Mouse (Mus musculus): ENCODE measurements around the gene Hspg2. TPM values are rescaled to one million over a fixed set of nuclear protein-coding genes. Genes with fewer than 3 reads are reported as not detected.
A peak's percentile ranks its signal among the peaks of the same experiment; 100 is the strongest.

The Hspg2 gene
- polyA plus RNA-seq, 1 experiment from 2014 or later: 21.0 TPM

DNA sequence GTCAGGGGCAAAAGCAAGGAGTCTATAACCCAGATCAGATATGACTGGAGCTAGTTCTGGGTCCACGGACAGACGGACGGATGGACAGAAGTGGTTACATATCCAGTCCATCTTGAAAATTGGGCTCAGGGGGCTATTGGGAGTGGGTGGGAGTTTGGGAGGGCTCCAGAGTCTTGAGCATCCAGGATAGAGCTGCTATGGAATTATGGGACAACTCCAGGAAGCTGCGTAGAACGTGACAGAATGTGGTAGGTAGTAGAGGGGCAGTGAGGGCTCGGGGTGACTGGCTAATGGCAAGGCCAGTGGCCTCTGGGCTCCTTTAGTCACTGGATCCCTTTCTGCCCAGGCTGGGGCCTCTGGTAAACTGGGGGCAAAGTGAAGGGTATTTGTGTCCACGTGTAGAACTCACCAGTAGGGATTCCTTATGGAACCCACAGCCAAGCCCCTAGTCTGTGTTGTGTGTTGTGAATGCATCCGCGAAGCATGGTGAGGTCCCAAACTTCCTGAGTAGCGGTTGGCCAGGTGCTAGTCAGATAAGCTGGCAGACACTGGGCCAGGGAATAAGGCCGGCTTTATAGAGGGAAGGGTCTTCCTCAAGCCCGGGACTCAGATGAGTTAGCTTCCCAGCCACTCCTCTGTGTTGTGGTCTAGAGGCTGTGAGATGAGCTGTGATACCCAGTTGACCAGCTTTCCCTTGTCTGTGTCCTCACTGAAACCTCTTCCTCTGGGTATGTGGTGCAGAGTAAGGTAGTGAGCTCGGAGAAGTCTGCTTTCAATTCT is 6.9 kb downstream of the Hspg2 start:
- peaks cover 24% of the 10 kb centered on the region for H3K4me1 ChIP-seq (replicated peaks; ENCODE audit: control insufficient read depth, insufficient read depth, low read length)
- H3K9me3 ChIP-seq (ENCODE audit: control insufficient read depth, low read length): no peaks in the 10 kb centered on the region
- H3K36me3 ChIP-seq (ENCODE audit: control insufficient read depth, insufficient read depth, low read length): no peaks in the 10 kb centered on the region
- no peak overlapping the region for H3K4me2 ChIP-seq (ENCODE audit: low read depth, low read length, severe bottlenecking)
- H3K27ac ChIP-seq (ENCODE audit: low read depth, low read length): no peak overlapping the region
- no peaks in the 10 kb centered on the region for H3K27me3 ChIP-seq (ENCODE audit: control insufficient read depth, insufficient read depth, low read length)
- no peak for ATAC-seq (replicated peaks; ENCODE audit: low FRiP score)
- no peak overlapping the region for H3K9ac ChIP-seq (ENCODE audit: low read length)
- H3K4me3 ChIP-seq (ENCODE audit: low read depth, low read length): no peak overlapping the region
- WGBS: 84% methylated on average over 13 of the region's 13 CpGs
- DNase-seq (ENCODE audit: low spot score): no peak

GRCm38 (mm10) chr4:137476065-137476760 is 7.6 kb downstream of the Hspg2 start:
- Histone ChIP-seq H3K36me3 (ENCODE audit: control insufficient read depth, insufficient read depth, low read length) (no peaks in the 10 kb centered on the region), H3K27ac (ENCODE audit: low read depth, low read length) (0 out of 2 replicates have a peak overlapping the region, but pooled peaks have one; percentile 32), H3K9ac (ENCODE audit: low read length) (no peak overlapping the region; the same call in 1 of the 2 replicates), H3K9me3 (ENCODE audit: control insufficient read depth, low read length) (no peaks in the 10 kb centered on the region), H3K4me1 (replicated peaks; ENCODE audit: control insufficient read depth, insufficient read depth, low read length) (peaks cover 24% of the 10 kb centered on the region), H3K4me2 (ENCODE audit: low read depth, low read length, severe bottlenecking) (no peak overlapping the region), H3K27me3 (ENCODE audit: control insufficient read depth, insufficient read depth, low read length) (no peaks in the 10 kb centered on the region), H3K4me3 (ENCODE audit: low read depth, low read length) (no peak overlapping the region)
- 38% methylated on average over 10 of the region's 10 CpGs for WGBS
- ATAC-seq (replicated peaks; ENCODE audit: low FRiP score) (no peak), DNase-seq (ENCODE audit: low spot score) (no peak)

GRCm38 (mm10) chr4:137476761-137477237 is 8.2 kb downstream of the Hspg2 start:
- no peak for DNase-seq (ENCODE audit: low spot score)
- H3K9ac ChIP-seq (ENCODE audit: low read length): peak overlapping the region; percentile 20; the same call in 1 of the 2 replicates
- H3K27ac ChIP-seq (ENCODE audit: low read depth, low read length): 0 out of 2 replicates have a peak overlapping the region, but pooled peaks have one; percentile 32
- no peaks in the 10 kb centered on the region for H3K36me3 ChIP-seq (ENCODE audit: control insufficient read depth, insufficient read depth, low read length)
- H3K4me2 ChIP-seq (ENCODE audit: low read depth, low read length, severe bottlenecking): no peak overlapping the region
- 27% methylated on average over 17 of the region's 17 CpGs for WGBS
- no peaks in the 10 kb centered on the region for H3K27me3 ChIP-seq (ENCODE audit: control insufficient read depth, insufficient read depth, low read length)
- H3K4me1 ChIP-seq (replicated peaks; ENCODE audit: control insufficient read depth, insufficient read depth, low read length): peaks cover 27% of the 10 kb centered on the region
- H3K9me3 ChIP-seq (ENCODE audit: control insufficient read depth, low read length): no peaks in the 10 kb centered on the region
- ATAC-seq (replicated peaks; ENCODE audit: low FRiP score): no peak
- no peak overlapping the region for H3K4me3 ChIP-seq (ENCODE audit: low read depth, low read length)

- no peak for DNase-seq (ENCODE audit: low spot score)
- H3K9ac ChIP-seq (ENCODE audit: low read length): no peak overlapping the region
- H3K36me3 ChIP-seq (ENCODE audit: control insufficient read depth, insufficient read depth, low read length): no peaks in the 10 kb centered on the region
- H3K4me2 ChIP-seq (ENCODE audit: low read depth, low read length, severe bottlenecking): no peak overlapping the region
- WGBS: 66% methylated on average over 6 of the region's 6 CpGs
- H3K27me3 ChIP-seq (ENCODE audit: control insufficient read depth, insufficient read depth, low read length): no peaks in the 10 kb centered on the region
- H3K27ac ChIP-seq (ENCODE audit: low read depth, low read length): no peak overlapping the region
- peaks cover 29% of the 10 kb centered on the region for H3K4me1 ChIP-seq (replicated peaks; ENCODE audit: control insufficient read depth, insufficient read depth, low read length)
- no peaks in the 10 kb centered on the region for H3K9me3 ChIP-seq (ENCODE audit: control insufficient read depth, low read length)
- no peak overlapping the region for H3K4me3 ChIP-seq (ENCODE audit: low read depth, low read length)
- ATAC-seq (replicated peaks; ENCODE audit: low FRiP score): no peak
Measured at GRCm38 (mm10) chr4:137477611-137478010, 9.0 kb downstream of the Hspg2 start.

GRCm38 (mm10) chr4:137478306-137478705 is 9.7 kb downstream of the Hspg2 start:
- Histone ChIP-seq H3K4me3 (ENCODE audit: low read depth, low read length) (no peak overlapping the region), H3K9me3 (ENCODE audit: control insufficient read depth, low read length) (no peaks in the 10 kb centered on the region), H3K36me3 (ENCODE audit: control insufficient read depth, insufficient read depth, low read length) (no peaks in the 10 kb centered on the region), H3K27me3 (ENCODE audit: control insufficient read depth, insufficient read depth, low read length) (no peaks in the 10 kb centered on the region), H3K27ac (ENCODE audit: low read depth, low read length) (no peak overlapping the region), H3K4me2 (ENCODE audit: low read depth, low read length, severe bottlenecking) (no peak overlapping the region), H3K9ac (ENCODE audit: low read length) (no peak overlapping the region), H3K4me1 (replicated peaks; ENCODE audit: control insufficient read depth, insufficient read depth, low read length) (peaks cover 29% of the 10 kb centered on the region)
- DNase-seq (ENCODE audit: low spot score) (no peak), ATAC-seq (replicated peaks; ENCODE audit: low FRiP score) (no peak)
- WGBS: 73% methylated on average over 5 of the region's 5 CpGs

DNA sequence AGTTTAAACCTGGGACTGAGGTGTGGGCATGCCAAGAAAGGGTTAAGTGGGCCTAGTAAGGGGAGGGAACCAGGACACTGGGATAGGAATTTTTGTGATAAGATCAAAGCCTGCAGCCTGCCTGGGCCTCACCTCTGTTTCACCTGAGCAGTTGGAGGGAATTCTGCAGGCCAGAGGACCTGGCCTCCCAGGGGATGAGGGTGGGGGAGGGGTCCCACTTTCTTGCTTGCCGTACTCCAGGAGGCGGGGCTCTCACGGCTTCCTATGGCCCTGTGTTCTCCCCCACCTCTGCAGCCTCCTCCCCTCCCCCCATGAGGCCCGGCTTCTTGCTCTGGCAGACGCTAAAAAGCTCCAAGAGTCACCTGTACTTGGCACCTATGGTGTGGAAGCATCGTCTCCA is 11.2 kb downstream of the Hspg2 start:
- Histone ChIP-seq H3K4me1 (replicated peaks; ENCODE audit: control insufficient read depth, insufficient read depth, low read length) (peaks cover 29% of the 10 kb centered on the region), H3K36me3 (ENCODE audit: control insufficient read depth, insufficient read depth, low read length) (no peaks in the 10 kb centered on the region), H3K27me3 (ENCODE audit: control insufficient read depth, insufficient read depth, low read length) (no peaks in the 10 kb centered on the region), H3K9me3 (ENCODE audit: control insufficient read depth, low read length) (no peaks in the 10 kb centered on the region), H3K4me2 (ENCODE audit: low read depth, low read length, severe bottlenecking) (no peak overlapping the region), H3K9ac (ENCODE audit: low read length) (no peak overlapping the region), H3K4me3 (ENCODE audit: low read depth, low read length) (no peak overlapping the region), H3K27ac (ENCODE audit: low read depth, low read length) (no peak overlapping the region)
- ATAC-seq (replicated peaks; ENCODE audit: low FRiP score): no peak
- 9% methylated on average over 6 of the region's 6 CpGs for WGBS
- DNase-seq (ENCODE audit: low spot score): peak; percentile 70

GRCm38 (mm10) chr4:137480191-137480992 is 11.8 kb downstream of the Hspg2 start:
- H3K4me2 ChIP-seq (ENCODE audit: low read depth, low read length, severe bottlenecking): no peak overlapping the region
- ATAC-seq (replicated peaks; ENCODE audit: low FRiP score): no peak
- no peaks in the 10 kb centered on the region for H3K36me3 ChIP-seq (ENCODE audit: control insufficient read depth, insufficient read depth, low read length)
- H3K9ac ChIP-seq (ENCODE audit: low read length): peak overlapping the region; percentile 20; the same call in 1 of the 2 replicates
- H3K9me3 ChIP-seq (ENCODE audit: control insufficient read depth, low read length): no peaks in the 10 kb centered on the region
- WGBS: 13% methylated on average over 19 of the region's 19 CpGs
- DNase-seq (ENCODE audit: low spot score): no peak
- H3K4me3 ChIP-seq (ENCODE audit: low read depth, low read length): no peak overlapping the region
- no peaks in the 10 kb centered on the region for H3K27me3 ChIP-seq (ENCODE audit: control insufficient read depth, insufficient read depth, low read length)
- H3K4me1 ChIP-seq (replicated peaks; ENCODE audit: control insufficient read depth, insufficient read depth, low read length): peaks cover 29% of the 10 kb centered on the region
- no peak overlapping the region for H3K27ac ChIP-seq (ENCODE audit: low read depth, low read length)

DNA sequence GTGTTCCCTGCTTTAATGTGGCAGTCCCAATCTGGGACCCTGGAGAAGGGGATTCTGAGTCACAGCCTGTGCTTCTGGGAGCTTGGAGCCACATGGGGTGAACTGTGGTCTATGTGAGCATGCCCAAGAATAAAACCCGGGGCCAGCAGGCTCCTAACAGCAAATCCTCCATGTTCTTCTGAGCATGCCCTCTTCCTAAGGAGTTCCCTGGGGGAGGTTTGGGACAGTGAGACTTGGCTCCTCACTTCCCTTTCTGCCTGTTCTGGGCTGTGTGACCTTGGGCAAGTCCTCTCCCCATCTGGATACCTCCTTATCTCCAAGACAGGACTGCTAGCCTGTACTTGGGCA is 12.4 kb downstream of the Hspg2 start:
- DNase-seq (ENCODE audit: low spot score) (no peak), ATAC-seq (replicated peaks; ENCODE audit: low FRiP score) (no peak)
- no peak overlapping the region for H3K4me3 ChIP-seq (ENCODE audit: low read depth, low read length)
- WGBS: 32% methylated on average over 1 of the region's 1 CpGs
- H3K27ac ChIP-seq (ENCODE audit: low read depth, low read length): no peak overlapping the region
- no peaks in the 10 kb centered on the region for H3K9me3 ChIP-seq (ENCODE audit: control insufficient read depth, low read length)
- no peak overlapping the region for H3K4me2 ChIP-seq (ENCODE audit: low read depth, low read length, severe bottlenecking)
- peaks cover 33% of the 10 kb centered on the region for H3K4me1 ChIP-seq (replicated peaks; ENCODE audit: control insufficient read depth, insufficient read depth, low read length)
- H3K36me3 ChIP-seq (ENCODE audit: control insufficient read depth, insufficient read depth, low read length): no peaks in the 10 kb centered on the region
- no peaks in the 10 kb centered on the region for H3K27me3 ChIP-seq (ENCODE audit: control insufficient read depth, insufficient read depth, low read length)
- H3K9ac ChIP-seq (ENCODE audit: low read length): no peak overlapping the region

Measured in forebrain, embryonic 11.5 days (tissue).